Mouse (Mus musculus): Measurements from ENCODE around the gene 1700019D03Rik. TPM values are rescaled to one million over a fixed set of nuclear protein-coding genes. Genes with fewer than 3 reads are reported as not detected.

The 1700019D03Rik gene
- polyA plus RNA-seq (2014; fragmentation: Nextera tagmentation; extraction: Ambion mirVana), result 0.13 and 1.1 TPM in 2 replicates

DNA sequence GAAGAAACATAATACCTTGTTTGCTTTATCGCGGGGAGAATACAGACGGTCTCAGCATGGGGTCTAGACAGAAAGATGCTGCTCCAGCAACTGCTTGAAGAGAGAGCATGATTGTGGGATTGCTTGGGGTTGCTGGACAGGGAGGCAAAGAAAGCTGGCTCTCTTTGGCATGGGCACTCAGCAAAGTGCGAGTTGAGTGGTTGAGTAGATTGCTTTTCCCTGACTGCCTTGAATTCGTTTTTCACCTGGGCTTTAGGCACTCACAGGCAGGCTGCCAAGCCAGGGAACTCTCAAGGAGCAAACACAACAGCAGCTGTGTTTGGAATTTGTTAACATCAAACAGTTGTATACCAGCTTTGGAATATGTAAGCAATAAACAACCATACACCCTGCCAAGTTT is at the start of gene 1700019D03Rik:
1700019D03Rik (minus strand) TSS at position 101 of the 400 bp plus-strand sequence.
- no peak for ATAC-seq (ENCODE audit: insufficient number of reproducible peaks, insufficient read depth, low FRiP score, low read depth)

DNA sequence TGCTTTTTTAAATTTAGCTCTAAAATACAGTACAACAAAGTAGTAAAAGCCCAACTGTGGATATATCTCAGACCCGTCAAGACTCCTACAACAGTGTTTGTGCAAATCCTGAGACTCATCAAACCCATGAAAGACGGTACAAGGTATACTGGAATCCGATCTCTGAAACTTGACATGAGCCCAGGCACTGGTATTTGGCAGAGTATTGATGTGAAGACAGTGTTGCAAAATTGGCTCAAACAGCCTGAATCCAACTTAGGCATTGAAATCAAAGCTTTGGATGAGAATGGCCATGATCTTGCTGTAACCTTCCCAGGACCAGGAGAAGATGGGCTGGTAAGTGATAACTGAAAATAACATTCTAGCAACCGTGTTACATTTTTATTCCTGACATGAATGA is 43.9 kb upstream of the 1700019D03Rik start:
- Histone ChIP-seq H3K27me3 (ENCODE audit: control insufficient read depth, insufficient read depth, low read length) (no peaks in the 10 kb centered on the region), H3K36me3 (ENCODE audit: control insufficient read depth, insufficient read depth, low read length) (no peaks in the 10 kb centered on the region), H3K4me2 (ENCODE audit: low read length) (no peak overlapping the region), H3K4me3 (ENCODE audit: control insufficient read depth in 1 of 2, insufficient read depth in 1 of 2, low read depth in 1 of 2, low read length in 2 of 2) (no peak overlapping the region), H3K9ac (ENCODE audit: low read length) (no peak overlapping the region), H3K27ac (replicated peaks in 1 of 2; ENCODE audit: control insufficient read depth in 1 of 2, insufficient read depth in 1 of 2, low read depth in 2 of 2, low read length in 2 of 2) (no peak overlapping the region), H3K4me1 (ENCODE audit: control insufficient read depth in 2 of 2, insufficient read depth in 2 of 2, low read length in 2 of 2) (peaks cover 4 to 10% of the 10 kb centered on the region in 2 experiments; a peak in 2 of 4 replicates), H3K9me3 (ENCODE audit: control insufficient read depth, low read length) (no peaks in the 10 kb centered on the region)
- 83% methylated on average over 4 of the region's 4 CpGs for WGBS
- no peak for ATAC-seq (ENCODE audit: insufficient number of reproducible peaks, insufficient read depth, low FRiP score, low read depth)

More for the DNA sequence above, at the start of gene 1700019D03Rik:
- Histone ChIP-seq H3K4me3 (ENCODE audit: control insufficient read depth in 1 of 2, insufficient read depth in 1 of 2, low read depth in 1 of 2, low read length in 2 of 2) (no peak within 1 kb of the TSS), H3K4me2 (ENCODE audit: low read length) (no peak within 1 kb of the TSS), H3K27me3 (ENCODE audit: control insufficient read depth, insufficient read depth, low read length) (no peaks in the 10 kb centered on the region), H3K36me3 (ENCODE audit: control insufficient read depth, insufficient read depth, low read length) (no peaks in the 10 kb centered on the region), H3K4me1 (ENCODE audit: control insufficient read depth in 2 of 2, insufficient read depth in 2 of 2, low read length in 2 of 2) (no peaks in the 10 kb centered on the region), H3K27ac (replicated peaks in 1 of 2; ENCODE audit: control insufficient read depth in 1 of 2, insufficient read depth in 1 of 2, low read depth in 2 of 2, low read length in 2 of 2) (no peak within 1 kb of the TSS), H3K9ac (ENCODE audit: low read length) (no peak within 1 kb of the TSS), H3K9me3 (ENCODE audit: control insufficient read depth, low read length) (no peaks in the 10 kb centered on the region)
- WGBS, result 55% methylated on average over 5 of the region's 5 CpGs

DNA sequence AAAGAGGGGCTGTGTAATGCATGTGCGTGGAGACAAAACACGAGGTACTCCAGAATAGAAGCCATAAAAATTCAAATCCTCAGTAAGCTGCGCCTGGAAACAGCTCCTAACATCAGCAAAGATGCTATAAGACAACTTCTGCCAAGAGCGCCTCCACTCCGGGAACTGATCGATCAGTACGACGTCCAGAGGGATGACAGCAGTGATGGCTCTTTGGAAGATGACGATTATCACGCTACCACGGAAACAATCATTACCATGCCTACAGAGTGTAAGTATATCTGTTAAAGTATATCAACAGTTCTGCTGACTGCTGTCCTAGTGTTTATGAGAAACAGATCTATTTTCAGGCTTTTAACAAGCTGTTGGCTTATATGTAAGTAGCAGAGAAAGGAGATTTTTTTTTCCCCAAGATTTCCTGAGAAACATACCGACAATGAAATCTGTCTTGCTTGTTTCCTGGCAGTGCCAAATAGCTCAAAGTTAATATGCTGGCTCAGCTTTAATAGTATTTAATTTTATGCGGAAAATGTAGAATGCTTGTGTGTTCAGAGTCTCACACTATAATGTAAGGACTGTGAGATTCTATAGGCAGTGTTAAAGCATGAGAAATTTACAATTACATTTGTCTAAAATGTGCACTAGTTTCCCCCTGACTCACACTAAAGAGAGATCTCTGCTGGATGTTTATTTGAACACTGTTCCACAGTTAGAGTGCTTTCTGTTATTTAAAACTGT is 42.1 kb upstream of the 1700019D03Rik start:
- Histone ChIP-seq H3K36me3 (ENCODE audit: control insufficient read depth, insufficient read depth, low read length) (no peaks in the 10 kb centered on the region), H3K4me2 (ENCODE audit: low read length) (peak overlapping the region; percentile 12; the same call in 1 of the 2 replicates), H3K27me3 (ENCODE audit: control insufficient read depth, insufficient read depth, low read length) (no peaks in the 10 kb centered on the region), H3K9me3 (ENCODE audit: control insufficient read depth, low read length) (no peaks in the 10 kb centered on the region), H3K27ac (replicated peaks in 1 of 2; ENCODE audit: control insufficient read depth in 1 of 2, insufficient read depth in 1 of 2, low read depth in 2 of 2, low read length in 2 of 2) (no peak overlapping the region; a peak in 1 of 4 replicates), H3K9ac (ENCODE audit: low read length) (no peak overlapping the region), H3K4me3 (ENCODE audit: control insufficient read depth in 1 of 2, insufficient read depth in 1 of 2, low read depth in 1 of 2, low read length in 2 of 2) (no peak overlapping the region), H3K4me1 (ENCODE audit: control insufficient read depth in 2 of 2, insufficient read depth in 2 of 2, low read length in 2 of 2) (peaks cover 4 to 10% of the 10 kb centered on the region in 2 experiments; a peak in 2 of 4 replicates)
- no peak for ATAC-seq (ENCODE audit: insufficient number of reproducible peaks, insufficient read depth, low FRiP score, low read depth)
- 57% methylated on average over 13 of the region's 13 CpGs for WGBS

DNA sequence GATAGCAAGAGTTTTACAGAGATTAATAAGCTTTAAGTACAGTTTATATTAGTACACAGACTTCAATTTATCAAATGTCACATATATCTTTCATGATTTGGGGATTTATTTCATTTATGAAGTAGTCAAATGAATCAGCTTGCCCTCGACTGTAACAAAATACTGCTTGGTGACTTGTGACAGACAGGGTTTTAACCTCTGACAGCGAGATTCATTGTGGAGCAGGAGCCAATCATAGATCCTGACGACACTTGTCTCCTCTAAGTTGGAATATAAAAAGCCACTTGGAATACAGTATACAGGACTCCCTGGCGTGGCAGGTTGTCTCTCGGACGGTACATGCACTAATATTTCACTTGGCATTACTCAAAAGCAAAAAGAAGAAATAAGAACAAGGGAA is 41.4 kb upstream of the 1700019D03Rik start, which contains the start of gene Mstn:
Mstn (plus strand) TSS at position 301 of the 400 bp plus-strand sequence.
- no peak for ATAC-seq (ENCODE audit: insufficient number of reproducible peaks, insufficient read depth, low FRiP score, low read depth)
- WGBS, result 49% methylated on average over 6 of the region's 6 CpGs
- Histone ChIP-seq H3K27ac (replicated peaks in 1 of 2; ENCODE audit: control insufficient read depth in 1 of 2, insufficient read depth in 1 of 2, low read depth in 2 of 2, low read length in 2 of 2) (peak within 1 kb of the TSS; percentile 3 to 38; a peak in 2 of 4 replicates), H3K36me3 (ENCODE audit: control insufficient read depth, insufficient read depth, low read length) (no peaks in the 10 kb centered on the region), H3K9ac (ENCODE audit: low read length) (no peak within 1 kb of the TSS), H3K27me3 (ENCODE audit: control insufficient read depth, insufficient read depth, low read length) (no peaks in the 10 kb centered on the region), H3K4me3 (ENCODE audit: control insufficient read depth in 1 of 2, insufficient read depth in 1 of 2, low read depth in 1 of 2, low read length in 2 of 2) (no peak within 1 kb of the TSS), H3K9me3 (ENCODE audit: control insufficient read depth, low read length) (no peaks in the 10 kb centered on the region), H3K4me2 (ENCODE audit: low read length) (peak within 1 kb of the TSS; percentile 34), H3K4me1 (ENCODE audit: control insufficient read depth in 2 of 2, insufficient read depth in 2 of 2, low read length in 2 of 2) (peaks cover 4 to 10% of the 10 kb centered on the region in 2 experiments; a peak in 2 of 4 replicates)

DNA sequence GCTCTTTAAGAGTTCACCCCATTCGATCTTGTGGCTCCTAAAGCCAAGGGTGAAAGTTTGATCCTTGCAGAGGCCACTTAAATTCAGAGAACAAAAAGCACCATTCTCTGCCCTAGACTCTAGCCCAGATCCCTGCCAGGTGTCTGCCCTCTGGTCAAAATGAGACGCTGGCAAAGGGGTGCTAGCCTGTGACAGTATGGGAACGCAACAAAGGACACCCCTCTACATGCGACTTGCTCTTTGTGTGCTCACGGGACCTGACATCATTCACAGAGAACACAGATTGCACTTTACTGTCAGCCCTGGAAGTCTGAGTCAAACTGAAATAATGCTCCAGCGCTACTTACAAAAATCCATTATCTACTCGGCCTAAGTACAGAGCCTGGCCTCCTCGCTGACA is 40.5 kb upstream of the 1700019D03Rik start:
- H3K4me2 ChIP-seq (ENCODE audit: low read length), result peak overlapping the region; percentile 34
- 34% methylated on average over 8 of the region's 8 CpGs for WGBS
- peak overlapping the region; percentile 3 to 38; a peak in 2 of 4 replicates for H3K27ac ChIP-seq (replicated peaks in 1 of 2; ENCODE audit: control insufficient read depth in 1 of 2, insufficient read depth in 1 of 2, low read depth in 2 of 2, low read length in 2 of 2)
- ATAC-seq (ENCODE audit: insufficient number of reproducible peaks, insufficient read depth, low FRiP score, low read depth), result no peak
- no peaks in the 10 kb centered on the region for H3K9me3 ChIP-seq (ENCODE audit: control insufficient read depth, low read length)
- no peaks in the 10 kb centered on the region for H3K36me3 ChIP-seq (ENCODE audit: control insufficient read depth, insufficient read depth, low read length)
- no peaks in the 10 kb centered on the region for H3K27me3 ChIP-seq (ENCODE audit: control insufficient read depth, insufficient read depth, low read length)
- no peak overlapping the region for H3K4me3 ChIP-seq (ENCODE audit: control insufficient read depth in 1 of 2, insufficient read depth in 1 of 2, low read depth in 1 of 2, low read length in 2 of 2)
- peaks cover 4 to 10% of the 10 kb centered on the region in 2 experiments; a peak in 2 of 4 replicates for H3K4me1 ChIP-seq (ENCODE audit: control insufficient read depth in 2 of 2, insufficient read depth in 2 of 2, low read length in 2 of 2)
- no peak overlapping the region for H3K9ac ChIP-seq (ENCODE audit: low read length)

DNA sequence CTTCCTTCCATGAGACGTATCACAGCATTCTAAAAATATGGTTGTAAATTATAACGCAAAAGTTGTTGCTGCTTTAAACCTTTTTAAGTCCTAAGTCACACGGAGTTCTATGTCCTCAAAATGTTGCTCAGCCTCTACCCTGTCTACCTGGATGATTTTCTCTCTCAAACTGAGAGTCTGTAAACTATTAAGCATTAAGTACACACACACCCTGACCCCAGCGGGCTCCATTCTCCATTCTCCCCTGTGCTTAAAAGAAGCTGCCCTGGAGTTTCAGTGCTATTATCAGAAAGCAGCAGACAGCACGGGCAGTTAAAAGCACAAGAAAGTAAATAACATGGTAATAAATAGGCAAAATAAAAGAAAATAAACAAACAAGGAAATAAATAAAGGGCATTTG is 39.1 kb upstream of the 1700019D03Rik start:
- H3K4me1 ChIP-seq (ENCODE audit: control insufficient read depth in 2 of 2, insufficient read depth in 2 of 2, low read length in 2 of 2), result peaks cover 4 to 10% of the 10 kb centered on the region in 2 experiments; a peak in 2 of 4 replicates
- no peak overlapping the region; the same call in 1 of the 2 replicates for H3K9ac ChIP-seq (ENCODE audit: low read length)
- no peaks in the 10 kb centered on the region for H3K36me3 ChIP-seq (ENCODE audit: control insufficient read depth, insufficient read depth, low read length)
- no peaks in the 10 kb centered on the region for H3K27me3 ChIP-seq (ENCODE audit: control insufficient read depth, insufficient read depth, low read length)
- H3K4me3 ChIP-seq (ENCODE audit: control insufficient read depth in 1 of 2, insufficient read depth in 1 of 2, low read depth in 1 of 2, low read length in 2 of 2), result no peak overlapping the region
- no peaks in the 10 kb centered on the region for H3K9me3 ChIP-seq (ENCODE audit: control insufficient read depth, low read length)
- no peak for ATAC-seq (ENCODE audit: insufficient number of reproducible peaks, insufficient read depth, low FRiP score, low read depth)
- 83% methylated on average over 5 of the region's 5 CpGs for WGBS
- H3K4me2 ChIP-seq (ENCODE audit: low read length), result no peak overlapping the region
- no peak overlapping the region for H3K27ac ChIP-seq (replicated peaks in 1 of 2; ENCODE audit: control insufficient read depth in 1 of 2, insufficient read depth in 1 of 2, low read depth in 2 of 2, low read length in 2 of 2)

DNA sequence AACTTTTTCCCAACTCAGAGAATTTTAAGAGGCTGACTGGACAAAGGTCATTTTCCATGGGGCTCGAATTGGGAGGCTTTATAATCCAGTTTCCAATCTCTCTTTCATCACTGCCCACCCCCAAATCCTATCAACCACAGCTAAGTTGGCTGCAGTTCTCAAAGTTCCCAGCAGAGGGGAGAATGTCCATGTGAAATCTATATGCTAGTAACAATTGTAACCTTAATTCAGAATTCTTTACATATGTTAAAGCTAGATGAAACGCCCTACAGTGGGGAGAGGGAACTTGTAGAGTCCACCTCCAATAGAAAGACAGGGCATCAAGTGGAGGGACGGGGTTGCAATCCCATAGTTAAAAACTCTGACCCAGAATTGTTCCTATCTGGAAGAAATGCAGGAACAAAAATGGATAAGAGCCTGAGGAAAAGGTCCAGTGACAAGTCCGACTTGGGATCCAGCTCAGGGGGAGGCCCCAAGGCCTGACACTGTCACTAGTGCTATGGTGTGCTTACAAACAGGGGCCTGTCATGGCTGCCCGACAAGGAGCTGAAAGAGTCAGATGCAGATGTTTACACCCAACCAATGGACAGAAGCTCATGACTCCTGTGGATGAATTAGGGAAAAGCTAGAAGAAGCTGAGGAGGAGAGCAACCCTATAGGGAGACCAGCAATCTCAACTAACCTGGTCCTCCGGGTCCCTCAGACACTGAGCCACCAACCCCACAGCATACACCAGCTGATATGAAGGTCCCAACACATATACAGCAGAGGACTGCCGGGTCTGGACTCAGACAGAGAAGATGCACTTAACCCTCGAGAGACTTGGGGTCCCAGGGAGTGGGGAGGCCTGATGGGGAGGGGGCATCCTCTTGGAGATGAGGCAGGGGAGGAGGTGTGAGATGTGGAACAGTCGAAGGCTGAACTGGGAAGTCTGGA is 33.4 kb upstream of the 1700019D03Rik start:
- Histone ChIP-seq H3K4me3 (ENCODE audit: control insufficient read depth in 1 of 2, insufficient read depth in 1 of 2, low read depth in 1 of 2, low read length in 2 of 2) (no peak overlapping the region), H3K4me1 (ENCODE audit: control insufficient read depth in 2 of 2, insufficient read depth in 2 of 2, low read length in 2 of 2) (no peaks in the 10 kb centered on the region), H3K36me3 (ENCODE audit: control insufficient read depth, insufficient read depth, low read length) (no peaks in the 10 kb centered on the region), H3K27ac (replicated peaks in 1 of 2; ENCODE audit: control insufficient read depth in 1 of 2, insufficient read depth in 1 of 2, low read depth in 2 of 2, low read length in 2 of 2) (no peak overlapping the region), H3K27me3 (ENCODE audit: control insufficient read depth, insufficient read depth, low read length) (no peaks in the 10 kb centered on the region), H3K9me3 (ENCODE audit: control insufficient read depth, low read length) (no peaks in the 10 kb centered on the region), H3K9ac (ENCODE audit: low read length) (no peak overlapping the region), H3K4me2 (ENCODE audit: low read length) (no peak overlapping the region)
- ATAC-seq (ENCODE audit: insufficient number of reproducible peaks, insufficient read depth, low FRiP score, low read depth), result no peak
- WGBS, result 40% methylated on average over 9 of the region's 9 CpGs
